Mouse (Mus musculus) Patski (cell line): Measurements from ENCODE around the gene A430078G23Rik. TPM values are rescaled to one million over a fixed set of nuclear protein-coding genes. Genes with fewer than 3 reads are reported as not detected.

Source experiments
- ATAC-seq: fragments of 100-300 bp; one replicate; pipeline ENCODE4 v1.8.0; 2021
- CTCF ChIA-PET: fragments of 350-600 bp; sonication (Branson Sonifier 250); formaldehyde crosslinking; loops from one replicate; lab custom pipeline; 2022; ENCODE audit warnings: inconsistent platforms; lab: Charles Lee
- POLR2A ChIA-PET: fragments of 350-600 bp; sonication (Branson Sonifier 250); formaldehyde crosslinking; loops from one replicate; lab custom pipeline; 2022; ENCODE audit warnings: antibody characterized with exemption, inconsistent platforms; lab: Charles Lee
- DNase-seq: peaks from one replicate; pipeline ENCODE4 v3.0.0-alpha.2; 2011; ENCODE audit warnings: low read depth, low spot score
- H3K27me3 ChIP-seq: fragments of 371-371 bp; one replicate; pipeline ENCODE4 v1.5.1; 2021
- CTCF ChIP-seq: fragments of 100-300 bp; IDR thresholded peaks from one replicate; pipeline ENCODE4 v1.5.1; 2021
- in situ Hi-C: fragments of 300-500 bp; cut with MboI; formaldehyde crosslinking; loops from 3 replicates; pipeline ENCODE4 v1.11.1; 2018; ENCODE audit warnings: low pct_unique_long_range_greater_than_20kb, mixed read lengths
- polyA plus RNA-seq: library from polyadenylated mRNA; unstranded; gene quantifications from one replicate; pipeline ENCODE4 v1.2.3, GENCODE M21; 2021

The A430078G23Rik gene
- polyA plus RNA-seq, 1 experiment from 2014 or later = not detected

DNA sequence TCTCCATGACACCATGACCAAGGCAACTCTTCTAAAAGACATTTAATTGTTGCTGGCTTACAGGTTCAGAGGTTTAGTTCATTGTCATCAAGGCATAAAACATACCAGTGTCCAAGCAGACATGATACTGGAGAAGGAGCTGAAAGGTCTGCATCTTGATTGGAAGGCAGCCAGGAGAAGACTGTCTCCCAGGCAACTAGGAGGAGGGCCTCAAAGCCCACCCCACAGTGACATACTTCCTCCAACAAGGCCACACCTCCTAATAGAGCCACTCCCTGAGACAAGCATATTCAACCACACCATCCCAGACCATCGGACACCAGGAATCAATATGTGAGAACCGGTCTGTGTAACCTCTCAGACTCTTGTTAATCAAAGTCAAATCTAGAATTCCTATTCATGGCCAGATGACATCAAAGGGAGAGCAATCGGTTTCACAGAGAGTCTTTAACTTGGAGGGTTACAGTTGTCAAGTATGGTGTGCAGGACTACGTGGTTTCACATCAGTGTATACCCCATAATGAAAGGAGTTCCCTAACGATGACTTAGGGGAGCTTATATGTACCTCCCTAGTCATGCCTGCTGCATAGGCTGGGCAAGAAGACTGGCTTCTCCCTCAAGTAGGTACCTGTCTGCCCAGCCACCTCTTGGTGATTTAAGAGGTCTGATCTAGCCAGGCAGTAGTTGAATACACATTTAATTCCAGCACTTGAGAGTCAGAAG lies 6.4 kb upstream of the A430078G23Rik start:
- no peaks in the 10 kb centered on the region for H3K27me3 ChIP-seq
- TF ChIP-seq CTCF = no peak
- no peak for DNase-seq
- POLR2A ChIA-PET = no interaction called here
- CTCF ChIA-PET = interaction anchor here (1.1 to 2.2 kb wide), 3 partner anchors 11 to 41 kb away, joined by 4 to 15 read pairs (median 5); no protein-coding TSS in a partner anchor
- in situ Hi-C loops = no loop called here
- ATAC-seq = no peak

- ChIA-PET CTCF (interaction anchor here (1.3 to 3.2 kb wide), 4 partner anchors 11 to 120 kb away, joined by 3 to 22 read pairs (median 4); no protein-coding TSS in a partner anchor), POLR2A (no interaction called here)
- DNase-seq (peak; percentile 10), ATAC-seq (peak; percentile 44)
- in situ Hi-C loops = no loop called here
- peak; percentile 21 for TF ChIP-seq CTCF
- no peaks in the 10 kb centered on the region for H3K27me3 ChIP-seq
Observed at GRCm38 (mm10) chr8:3348142-3348823, 4.9 kb upstream of the A430078G23Rik start.

DNA sequence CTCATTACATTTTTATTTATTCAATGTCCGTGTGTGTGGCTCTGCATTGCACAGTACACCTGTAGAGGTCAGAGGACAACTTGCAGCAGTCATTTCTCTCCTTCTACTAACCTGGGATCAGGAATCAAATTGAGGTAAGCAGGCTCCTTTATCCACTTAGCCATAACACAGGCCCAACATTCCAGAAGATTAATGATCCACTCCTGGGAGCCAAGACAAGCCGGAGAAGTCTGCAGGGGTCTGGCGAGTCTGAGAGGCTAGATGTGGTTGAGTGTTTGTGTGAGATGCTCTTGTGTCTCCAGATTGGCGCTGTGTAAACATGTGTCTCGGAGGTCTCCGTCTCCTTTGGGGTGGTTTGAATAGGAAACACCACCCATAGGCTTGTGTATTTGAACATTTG lies 2.5 kb upstream of the A430078G23Rik start:
- in situ Hi-C loops = loop anchor here (10.0 kb wide), 1 partner anchor 324 kb away; the partner anchor contains the start of genes Fcor and Trappc5
- CTCF ChIA-PET = no interaction called here
- TF ChIP-seq CTCF = no peak
- ATAC-seq = peak; percentile 57
- H3K27me3 ChIP-seq = no peaks in the 10 kb centered on the region
- peak; percentile 6 for DNase-seq
- POLR2A ChIA-PET = interaction anchor here (0.8 kb wide), 1 partner anchor 345 kb away, joined by 6 read pairs; no protein-coding TSS in a partner anchor

- no peaks in the 10 kb centered on the region for H3K27me3 ChIP-seq
- in situ Hi-C loops = loop anchor here (10.0 kb wide), 1 partner anchor 322 kb away; the partner anchor contains the start of genes Fcor and Trappc5
- DNase-seq (no peak), ATAC-seq (no peak)
- no peak for TF ChIP-seq CTCF
- ChIA-PET CTCF (no interaction called here), POLR2A (no interaction called here)
Observed at GRCm38 (mm10) chr8:3352715-3353114, 500 bp upstream of the A430078G23Rik start.

DNA sequence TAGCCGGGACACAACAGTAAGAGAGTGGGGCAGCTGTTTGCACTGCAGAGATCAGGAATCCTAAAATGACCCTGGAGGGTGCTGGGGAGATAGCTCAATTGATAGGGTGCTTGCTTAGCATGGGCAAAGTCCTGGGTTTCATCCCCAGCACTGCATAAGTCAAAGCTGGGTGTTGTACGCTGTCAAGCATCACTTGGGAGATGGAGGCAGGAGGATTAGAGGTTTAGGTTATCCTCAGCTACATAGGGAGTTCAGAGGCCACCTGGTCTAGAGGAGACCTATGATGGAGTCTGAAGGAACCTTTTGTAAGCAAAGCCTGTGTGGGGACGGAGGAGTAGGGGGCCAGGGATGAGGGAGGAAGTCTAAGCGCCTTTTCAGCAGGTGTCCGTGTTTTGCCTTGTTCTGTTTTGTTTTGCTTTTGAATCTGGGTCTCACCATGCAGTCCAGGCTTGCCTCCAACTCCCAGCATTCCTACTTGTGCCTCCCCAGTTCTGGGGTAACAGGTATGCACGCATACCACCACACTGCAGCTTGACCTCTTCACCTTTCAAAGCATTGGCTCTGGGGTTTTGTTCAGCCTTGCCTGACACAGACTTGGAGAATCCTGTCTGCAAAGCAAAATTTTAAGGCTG lies 712 bp downstream of the A430078G23Rik start:
- ATAC-seq (no peak), DNase-seq (no peak)
- CTCF ChIA-PET = no interaction called here
- no peak for TF ChIP-seq CTCF
- POLR2A ChIA-PET = no interaction called here
- in situ Hi-C loops = loop anchor here (10.0 kb wide), 1 partner anchor 321 kb away; the partner anchor contains the start of genes Fcor and Trappc5
- no peaks in the 10 kb centered on the region for H3K27me3 ChIP-seq

- no peak for ATAC-seq
- CTCF ChIA-PET = interaction anchor here (1.2 to 1.3 kb wide), 2 partner anchors 17 to 34 kb away, joined by 4 read pairs; no protein-coding TSS in a partner anchor
Observed at GRCm38 (mm10) chr8:3354443-3354812, 1.2 kb downstream of the A430078G23Rik start.

DNA sequence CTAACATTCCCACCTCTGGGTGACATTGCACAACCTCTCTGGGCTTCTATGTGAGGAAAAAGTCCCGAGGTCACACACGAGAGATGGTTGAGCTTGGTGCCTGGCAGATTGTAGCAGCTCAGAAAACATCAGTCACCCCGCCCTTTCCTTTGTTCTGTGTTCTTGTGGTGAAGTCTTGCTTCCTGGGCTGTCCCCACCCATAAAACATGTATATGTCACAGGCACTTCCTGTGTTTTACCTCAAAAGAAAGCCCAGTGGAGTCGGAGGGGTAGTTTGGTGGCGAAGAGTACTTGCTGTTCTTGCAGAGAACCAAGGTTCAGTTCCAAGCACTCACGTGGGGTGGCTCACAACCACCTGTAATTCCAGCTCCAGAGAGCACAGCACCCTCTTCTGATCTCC lies 2.4 kb downstream of the A430078G23Rik start:
- ATAC-seq (no peak), DNase-seq (no peak)
- TF ChIP-seq CTCF = peak; percentile 39
- H3K27me3 ChIP-seq = no peaks in the 10 kb centered on the region
- POLR2A ChIA-PET = no interaction called here
- in situ Hi-C loops = loop anchor here (10.0 kb wide), 1 partner anchor 319 kb away; the partner anchor contains the start of genes Fcor and Trappc5
- CTCF ChIA-PET = interaction anchor here (1.2 to 1.3 kb wide), 2 partner anchors 18 to 33 kb away, joined by 4 read pairs; no protein-coding TSS in a partner anchor

More at GRCm38 (mm10) chr8:3354443-3354812, 1.2 kb downstream of the A430078G23Rik start:
- POLR2A ChIA-PET = interaction anchor here (0.6 to 1.1 kb wide), 2 partner anchors 16 to 17 kb away, joined by 3 to 5 read pairs; no protein-coding TSS in a partner anchor
- in situ Hi-C loops = loop anchor here (10.0 kb wide), 1 partner anchor 320 kb away; the partner anchor contains the start of genes Fcor and Trappc5
- no peak for TF ChIP-seq CTCF
- H3K27me3 ChIP-seq = no peaks in the 10 kb centered on the region
- DNase-seq = no peak

DNA sequence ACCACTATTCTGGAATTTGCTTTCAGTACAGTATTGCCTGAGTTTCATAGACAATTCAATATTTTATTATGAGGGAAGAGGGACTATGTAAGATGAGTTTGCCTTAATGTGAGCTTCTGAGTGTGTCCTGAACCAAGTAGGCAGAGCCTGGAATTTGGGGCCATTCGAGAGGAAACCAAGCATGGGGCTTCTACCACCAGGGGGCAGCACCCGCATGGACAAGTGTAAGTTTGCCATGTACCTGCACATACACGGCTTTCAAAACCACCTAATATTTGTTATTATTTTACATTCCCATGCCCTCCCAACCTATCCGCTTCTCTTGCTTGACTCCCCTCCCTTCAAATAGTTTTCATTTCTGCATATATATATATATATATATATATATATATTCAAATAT lies 4.8 kb downstream of the A430078G23Rik start:
- CTCF ChIA-PET = interaction anchor here (1.0 to 2.1 kb wide), 10 partner anchors 14 to 106 kb away, joined by 3 to 18 read pairs (median 4); no protein-coding TSS in a partner anchor
- TF ChIP-seq CTCF = peak; percentile 92
- ATAC-seq (peak; percentile 65), DNase-seq (peak; percentile 9)
- H3K27me3 ChIP-seq = no peaks in the 10 kb centered on the region
- in situ Hi-C loops = loop anchor here (10.0 kb wide), 1 partner anchor 317 kb away; the partner anchor contains the start of genes Fcor and Trappc5
- POLR2A ChIA-PET = interaction anchor here (1.3 kb wide), 1 partner anchor 12 kb away, joined by 4 read pairs; no protein-coding TSS in a partner anchor

GRCm38 (mm10) chr8:3367086-3367485 lies 13.9 kb downstream of the A430078G23Rik start:
- peaks cover 6% of the 10 kb centered on the region for H3K27me3 ChIP-seq
- POLR2A ChIA-PET = interaction anchor here (0.6 kb wide), 1 partner anchor 232 kb away, joined by 3 read pairs; no protein-coding TSS in a partner anchor
- CTCF ChIA-PET = interaction anchor here (0.8 to 1.4 kb wide), 2 partner anchors 25 to 30 kb away, joined by 4 read pairs; partner anchors contain the start of gene Arhgef18
- DNase-seq (no peak), ATAC-seq (no peak)
- no peak for TF ChIP-seq CTCF
- in situ Hi-C loops = no loop called here
